In genomic region chr17:33930280-33931158, GRCm38 (mm10) we compare ENCODE assay signal across 8 mouse cellular contexts. TPM values are rescaled to one million over a fixed set of nuclear protein-coding genes. Genes with fewer than 3 reads are reported as not detected.
DNase-seq lines count a peak whose midpoint lies in the region; ATAC-seq and TF ChIP-seq lines count a peak whose summit lies in the region.

No protein-coding gene starts in this region.

- peak overlapping the region; percentile 90 for H3K27ac ChIP-seq in embryonic facial prominence, embryonic 10.5 days (replicated peaks)
- peak overlapping the region; percentile 100 for H3K27ac ChIP-seq in heart, embryonic 16.5 days (ENCODE audit: low read length)
- H3K27ac ChIP-seq in lung, embryonic 14.5 days (ENCODE audit: low read depth) = peak overlapping the region; percentile 95

- H3K9me3 ChIP-seq in embryonic facial prominence, embryonic 10.5 days = no peaks in the 10 kb centered on the region
- no peaks in the 10 kb centered on the region for H3K9me3 ChIP-seq in heart, embryonic 16.5 days (replicated peaks; ENCODE audit: control insufficient read depth, low read length)
- no peaks in the 10 kb centered on the region for H3K9me3 ChIP-seq in lung, embryonic 14.5 days (ENCODE audit: low read depth, low read length)

- peak overlapping the region; percentile 75 for H3K4me3 ChIP-seq in C2C12 (ENCODE audit: insufficient read depth, poor library complexity, severe bottlenecking)
- H3K4me3 ChIP-seq in embryonic facial prominence, embryonic 10.5 days = peak overlapping the region; percentile 91
- H3K4me3 ChIP-seq in heart, embryonic 16.5 days (ENCODE audit: low read length) = peak overlapping the region; percentile 64
- H3K4me3 ChIP-seq in lung, embryonic 14.5 days (ENCODE audit: low read depth, low read length) = peak overlapping the region; percentile 83

- peaks cover 10% of the 10 kb centered on the region for H3K36me3 ChIP-seq in C2C12 (ENCODE audit: control insufficient read depth, insufficient read depth)
- peaks cover 54% of the 10 kb centered on the region for H3K36me3 ChIP-seq in embryonic facial prominence, embryonic 10.5 days (replicated peaks)
- H3K36me3 ChIP-seq in heart, embryonic 16.5 days (ENCODE audit: control insufficient read depth, insufficient read depth) = peaks cover 16% of the 10 kb centered on the region
- H3K36me3 ChIP-seq in lung, embryonic 14.5 days (ENCODE audit: insufficient read depth) = peaks cover 28% of the 10 kb centered on the region; the same call in 1 of the 2 replicates

- peak; percentile 96 for DNase-seq in R1 (ENCODE audit: low read depth, low spot score)
- peak; percentile 60 for DNase-seq in embryonic facial prominence, embryonic 10.5 days (ENCODE audit: low spot score)
- peak; percentile 74 for DNase-seq in kidney, postnatal 14 days
- DNase-seq in lung, embryonic 14.5 days = peak; percentile 62
- DNase-seq in c-Kit-positive CD71-positive TER-119-positive erythroid progenitor cells, embryonic 14.5 days (ENCODE audit: low spot score) = no peak

- peak overlapping the region; percentile 79 for H3K9ac ChIP-seq in heart, embryonic 16.5 days (ENCODE audit: low read length)
- peak overlapping the region; percentile 81 for H3K9ac ChIP-seq in lung, embryonic 14.5 days

- peaks cover 52% of the 10 kb centered on the region for H3K4me1 ChIP-seq in embryonic facial prominence, embryonic 10.5 days
- H3K4me1 ChIP-seq in heart, embryonic 16.5 days (ENCODE audit: control insufficient read depth, insufficient read depth, low read length) = peaks cover 16% of the 10 kb centered on the region
- H3K4me1 ChIP-seq in lung, embryonic 14.5 days (ENCODE audit: insufficient read depth) = no peaks in the 10 kb centered on the region

- H3K79me2 ChIP-seq in C2C12 (ENCODE audit: control insufficient read depth, insufficient read depth) = peaks cover 33% of the 10 kb centered on the region

- peaks cover 4% of the 10 kb centered on the region for H3K79me3 ChIP-seq in C2C12 (ENCODE audit: low read depth)

- TF ChIP-seq CTCF in C2C12 (IDR thresholded peaks at IDR 0.05; ENCODE audit: control insufficient read depth, insufficient read depth, insufficient read length) = no peak
- no peak for TF ChIP-seq CTCF in lung, embryonic 14.5 days (IDR thresholded peaks at IDR 0.05; ENCODE audit: low read depth)

- under 1% methylated on average over 45 of the region's 45 CpGs for WGBS in embryonic facial prominence, embryonic 10.5 days
- under 1% methylated on average over 45 of the region's 45 CpGs for WGBS in heart, embryonic 16.5 days
- under 1% methylated on average over 45 of the region's 45 CpGs for WGBS in lung, embryonic 14.5 days

- no peaks in the 10 kb centered on the region for H3K27me3 ChIP-seq in C2C12 (ENCODE audit: control insufficient read depth, insufficient read depth, insufficient read length)
- peaks cover 3% of the 10 kb centered on the region; the same call in 1 of the 2 replicates for H3K27me3 ChIP-seq in embryonic facial prominence, embryonic 10.5 days (replicated peaks; ENCODE audit: low read depth, poor library complexity, severe bottlenecking)
- H3K27me3 ChIP-seq in heart, embryonic 16.5 days (ENCODE audit: control insufficient read depth, insufficient read depth, low read length) = no peaks in the 10 kb centered on the region
- no peaks in the 10 kb centered on the region for H3K27me3 ChIP-seq in lung, embryonic 14.5 days (ENCODE audit: insufficient read depth, low read length)

- H3K4me2 ChIP-seq in heart, embryonic 16.5 days (ENCODE audit: low read depth, low read length) = peak overlapping the region; percentile 97
- peak overlapping the region; percentile 99 for H3K4me2 ChIP-seq in lung, embryonic 14.5 days

- H3ac ChIP-seq in C2C12 (ENCODE audit: control insufficient read depth, insufficient read length, low read depth) = peak overlapping the region; percentile 76

- ATAC-seq in heart, embryonic 16.5 days (replicated peaks; ENCODE audit: extremely low read depth, insufficient read depth, low FRiP score) = peak; percentile 5; the same call in 1 of the 2 replicates
- peak; percentile 16; the same call in 1 of the 2 replicates for ATAC-seq in lung, embryonic 14.5 days (ENCODE audit: insufficient read depth)
- ATAC-seq in neutrophil, adult 5-6 weeks (ENCODE audit: extremely low read depth, insufficient number of reproducible peaks, low FRiP score, poor library complexity, severe bottlenecking) = peak; percentile 13; the same call in 1 of the 2 replicates

TF ChIP-seq in C2C12, 6 proteins besides CTCF, POLR2A, EP300 and RAD21:
- no peak for TF ChIP-seq USF1 (IDR thresholded peaks at IDR 0.05; ENCODE audit: low read depth)
- no peak for TF ChIP-seq MYOD1 (IDR thresholded peaks at IDR 0.05; ENCODE audit: control insufficient read depth, insufficient read length, low read depth)
- TF ChIP-seq MYOG (IDR thresholded peaks at IDR 0.05; ENCODE audit: control insufficient read depth, extremely low read depth, insufficient read length) = no peak
- no peak for TF ChIP-seq CEBPB (IDR thresholded peaks at IDR 0.05; ENCODE audit: low read depth)
- TF ChIP-seq MAX (IDR thresholded peaks at IDR 0.05) = no peak

RNA-seq across cellular contexts. Expression of gene Rgl2, which starts 1.2 kb away (rescaled TPM):
- polyA plus RNA-seq in C2C12 (2012; fragmentation: generic; extraction: Trizol) = 31.7 TPM
- polyA plus RNA-seq in embryonic facial prominence, embryonic 10.5 days (2016; fragmentation: Nextera tagmentation; extraction: Ambion mirVana) = 40.2 and 41.0 TPM in 2 replicates
- 40.8 and 42.9 TPM in 2 replicates for polyA plus RNA-seq in heart, embryonic 16.5 days (2015; fragmentation: Nextera tagmentation; extraction: Ambion mirVana)
- polyA plus RNA-seq in lung, embryonic 14.5 days (2014; fragmentation: Nextera tagmentation; extraction: Ambion mirVana) = 38.2 and 49.1 TPM in 2 replicates
- 146 and 180 TPM in 2 replicates for total RNA-seq in neutrophil, adult 5-6 weeks (2017)

RNA-seq across cellular contexts. Expression of gene Pfdn6, which starts 9.6 kb away (rescaled TPM):
- 130 TPM for polyA plus RNA-seq in C2C12 (2012; fragmentation: generic; extraction: Trizol)
- 233 and 235 TPM in 2 replicates for polyA plus RNA-seq in embryonic facial prominence, embryonic 10.5 days (2016; fragmentation: Nextera tagmentation; extraction: Ambion mirVana)
- 125 and 133 TPM in 2 replicates for polyA plus RNA-seq in heart, embryonic 16.5 days (2015; fragmentation: Nextera tagmentation; extraction: Ambion mirVana)
- 142 and 145 TPM in 2 replicates for polyA plus RNA-seq in lung, embryonic 14.5 days (2014; fragmentation: Nextera tagmentation; extraction: Ambion mirVana)
- 63.5 and 71.6 TPM in 2 replicates for total RNA-seq in neutrophil, adult 5-6 weeks (2017)

RNA-seq across cellular contexts. Expression of gene Wdr46, which starts 9.9 kb away (rescaled TPM):
- 64.8 TPM for polyA plus RNA-seq in C2C12 (2012; fragmentation: generic; extraction: Trizol)
- 62.1 and 66.0 TPM in 2 replicates for polyA plus RNA-seq in embryonic facial prominence, embryonic 10.5 days (2016; fragmentation: Nextera tagmentation; extraction: Ambion mirVana)
- 19.3 and 20.5 TPM in 2 replicates for polyA plus RNA-seq in heart, embryonic 16.5 days (2015; fragmentation: Nextera tagmentation; extraction: Ambion mirVana)
- polyA plus RNA-seq in lung, embryonic 14.5 days (2014; fragmentation: Nextera tagmentation; extraction: Ambion mirVana) = 29.5 and 37.2 TPM in 2 replicates
- total RNA-seq in neutrophil, adult 5-6 weeks (2017) = 16.1 and 24.2 TPM in 2 replicates

RNA-seq across cellular contexts. Expression of gene Zbtb22, which starts 14.8 kb away (rescaled TPM):
- polyA plus RNA-seq in C2C12 (2012; fragmentation: generic; extraction: Trizol) = 30.3 TPM
- polyA plus RNA-seq in embryonic facial prominence, embryonic 10.5 days (2016; fragmentation: Nextera tagmentation; extraction: Ambion mirVana) = 19.6 and 21.1 TPM in 2 replicates
- 12.8 and 14.0 TPM in 2 replicates for polyA plus RNA-seq in heart, embryonic 16.5 days (2015; fragmentation: Nextera tagmentation; extraction: Ambion mirVana)
- polyA plus RNA-seq in lung, embryonic 14.5 days (2014; fragmentation: Nextera tagmentation; extraction: Ambion mirVana) = 11.1 and 13.2 TPM in 2 replicates
- 39.3 and 41.3 TPM in 2 replicates for total RNA-seq in neutrophil, adult 5-6 weeks (2017)

RNA-seq across cellular contexts. Expression of gene Tapbp, which starts 14.8 kb away (rescaled TPM):
- 30.5 TPM for polyA plus RNA-seq in C2C12 (2012; fragmentation: generic; extraction: Trizol)
- 9.9 and 11.8 TPM in 2 replicates for polyA plus RNA-seq in embryonic facial prominence, embryonic 10.5 days (2016; fragmentation: Nextera tagmentation; extraction: Ambion mirVana)
- 56.1 and 64.3 TPM in 2 replicates for polyA plus RNA-seq in heart, embryonic 16.5 days (2015; fragmentation: Nextera tagmentation; extraction: Ambion mirVana)
- polyA plus RNA-seq in lung, embryonic 14.5 days (2014; fragmentation: Nextera tagmentation; extraction: Ambion mirVana) = 30.1 and 31.4 TPM in 2 replicates
- 198 and 225 TPM in 2 replicates for total RNA-seq in neutrophil, adult 5-6 weeks (2017)
